Mouse (Mus musculus) myocyte (in vitro differentiated cells): ENCODE measurements at regions not wholly inside any gene's neighbourhood (a gene's known extent, or its start where the extent isn't known, plus 50 kb on each side); places are given as distances from the start of the nearest gene placed in this dataset.

Experiments
- CEBPB ChIP-seq: IDR thresholded peaks from 2 replicates; pipeline ENCODE4 v1.6.1; 2011; ENCODE audit warnings: mild to moderate bottlenecking, moderate library complexity; ENCODE audit not compliant: poor library complexity, insufficient read depth, severe bottlenecking
- E2F4 ChIP-seq: IDR thresholded peaks from one replicate; pipeline ENCODE4 v1.6.1; 2011; ENCODE audit warnings: mild to moderate bottlenecking, control low read depth, moderate library complexity; ENCODE audit not compliant: insufficient read depth
- MAX ChIP-seq: IDR thresholded peaks from one replicate; pipeline ENCODE4 v1.6.1; 2011; ENCODE audit warnings: low read depth, mild to moderate bottlenecking, control low read depth
- MYOD1 ChIP-seq, 3 experiments: IDR thresholded peaks; one replicate each; pipeline ENCODE4 v1.6.1; 2011; ENCODE audit warnings: control low read depth in 2 of 3, low read depth in 2 of 3, mild to moderate bottlenecking in 2 of 3, moderate library complexity in 1 of 3; ENCODE audit not compliant: insufficient read length in 2 of 3, control insufficient read depth in 1 of 3
- MYOG ChIP-seq, 3 experiments: IDR thresholded peaks; one replicate each; pipeline ENCODE4 v1.6.1; 2011; ENCODE audit warnings: control low read depth in 2 of 3, low read depth in 2 of 3, mild to moderate bottlenecking in 2 of 3; ENCODE audit not compliant: insufficient read length in 2 of 3, control insufficient read depth in 1 of 3, insufficient read depth in 1 of 3
- POLR2A ChIP-seq: IDR thresholded peaks from one replicate; pipeline ENCODE4 v1.6.1; 2011; ENCODE audit warnings: low read depth, mild to moderate bottlenecking, control low read depth, moderate library complexity; ENCODE audit not compliant: insufficient read length
- POLR2AphosphoS2 ChIP-seq: IDR thresholded peaks from one replicate; pipeline ENCODE4 v1.6.1; 2011; ENCODE audit warnings: low read depth, control low read depth; ENCODE audit not compliant: insufficient read length
- SRF ChIP-seq: IDR thresholded peaks from one replicate; pipeline ENCODE4 v1.6.1; 2011; ENCODE audit warnings: low read depth; ENCODE audit not compliant: control insufficient read depth, insufficient read length
- TCF12 ChIP-seq: IDR thresholded peaks from one replicate; pipeline ENCODE4 v1.6.1; 2011; ENCODE audit warnings: mild to moderate bottlenecking, control low read depth; ENCODE audit not compliant: poor library complexity, insufficient read depth, severe bottlenecking
- TCF3 ChIP-seq: IDR thresholded peaks from one replicate; pipeline ENCODE4 v1.6.1; 2011; ENCODE audit warnings: low read depth, control low read depth; ENCODE audit not compliant: insufficient read length
- USF1 ChIP-seq: IDR thresholded peaks from one replicate; pipeline ENCODE4 v1.6.1; 2011; ENCODE audit warnings: low read depth, mild to moderate bottlenecking, control low read depth, moderate library complexity

DNA sequence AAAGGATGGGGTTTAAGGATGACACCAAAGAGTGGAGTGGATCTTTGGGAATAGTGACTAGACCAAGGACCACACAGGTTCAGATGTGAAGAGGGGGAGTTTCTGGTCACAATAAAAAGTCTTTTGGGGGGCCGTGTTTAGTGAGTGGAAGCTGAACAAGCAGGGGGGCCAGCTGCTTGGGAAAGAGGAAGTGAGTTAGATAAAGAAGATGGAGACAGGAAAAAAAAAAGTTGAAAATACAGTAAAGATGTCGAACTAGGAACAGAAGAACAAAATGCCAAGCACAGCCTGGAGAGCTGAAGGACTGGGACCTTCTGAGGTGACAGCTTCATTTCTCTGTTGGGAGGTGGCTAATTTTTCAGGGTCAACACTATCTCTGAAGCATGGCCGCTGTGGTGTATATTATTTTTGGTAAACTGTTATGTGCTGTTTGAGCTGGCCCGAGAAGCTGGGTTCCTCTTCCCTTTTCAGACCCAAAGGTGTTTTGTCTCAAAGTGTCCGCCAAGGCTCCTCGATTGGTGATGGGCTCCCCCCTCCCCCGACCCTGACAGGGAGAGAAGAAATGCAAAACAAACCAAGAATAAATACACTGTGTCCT, 97.1 kb downstream of the Nog start:
- TF ChIP-seq POLR2A (no peak), MAX (no peak), CEBPB (no peak), TCF12 (no peak), MYOD1 (IDR thresholded peaks at IDR 0.05; ENCODE audit: control insufficient read depth in 1 of 3, insufficient read length in 2 of 3, low read depth in 2 of 3) (no peak), TCF3 (no peak), MYOG (IDR thresholded peaks at IDR 0.05; ENCODE audit: control insufficient read depth in 1 of 3, insufficient read depth in 1 of 3, insufficient read length in 2 of 3, low read depth in 2 of 3) (no peak), POLR2AphosphoS2 (no peak), USF1 (no peak), SRF (no peak), E2F4 (no peak)
